Mouse (Mus musculus) embryonic fibroblast, embryonic 13.5 days (primary cell): ENCODE data around the gene Lama4.

Source experiments
- CTCF ChIP-seq: IDR thresholded peaks from 2 replicates; pipeline ENCODE4 v1.5.1; 2011; ENCODE audit warnings: mild to moderate bottlenecking, control low read depth, low read length, moderate library complexity, borderline replicate concordance; ENCODE audit not compliant: insufficient read depth
- POLR2A ChIP-seq: IDR thresholded peaks from 2 replicates; pipeline ENCODE4 v1.6.1; 2011; ENCODE audit warnings: low read depth, mild to moderate bottlenecking, control low read depth, low read length, moderate library complexity

- TF ChIP-seq POLR2A = no peak
- no peak for TF ChIP-seq CTCF
Measured at GRCm38 (mm10) chr10:39066061-39066460, 100.7 kb downstream of the Lama4 start.
